Mouse (Mus musculus) adrenal gland, postnatal 14 days (tissue): ENCODE data around the gene Kcnj10. TPM values are rescaled to one million over a fixed set of nuclear protein-coding genes. Genes with fewer than 3 reads are reported as not detected.

Experiments used
- DNase-seq: peaks from one replicate; pipeline ENCODE4 v3.0.0; 2021; ENCODE audit warnings: mixed read lengths
- long read RNA-seq, 2 experiments: library from polyadenylated mRNA; stranded (forward); transcript quantifications; one replicate each; pipeline ENCODE4 v2.0.0; 2021
- total RNA-seq: library from RNA; stranded (reverse); gene quantifications from 2 replicates; pipeline ENCODE4 v1.2.3, GENCODE M21; 2021

Kcnj10 gene
- 0.70 and 0.79 TPM in 2 replicates for total RNA-seq
- long read RNA-seq, experiment 1, result 0 reads
- long read RNA-seq, experiment 2, result 0 reads

DNA sequence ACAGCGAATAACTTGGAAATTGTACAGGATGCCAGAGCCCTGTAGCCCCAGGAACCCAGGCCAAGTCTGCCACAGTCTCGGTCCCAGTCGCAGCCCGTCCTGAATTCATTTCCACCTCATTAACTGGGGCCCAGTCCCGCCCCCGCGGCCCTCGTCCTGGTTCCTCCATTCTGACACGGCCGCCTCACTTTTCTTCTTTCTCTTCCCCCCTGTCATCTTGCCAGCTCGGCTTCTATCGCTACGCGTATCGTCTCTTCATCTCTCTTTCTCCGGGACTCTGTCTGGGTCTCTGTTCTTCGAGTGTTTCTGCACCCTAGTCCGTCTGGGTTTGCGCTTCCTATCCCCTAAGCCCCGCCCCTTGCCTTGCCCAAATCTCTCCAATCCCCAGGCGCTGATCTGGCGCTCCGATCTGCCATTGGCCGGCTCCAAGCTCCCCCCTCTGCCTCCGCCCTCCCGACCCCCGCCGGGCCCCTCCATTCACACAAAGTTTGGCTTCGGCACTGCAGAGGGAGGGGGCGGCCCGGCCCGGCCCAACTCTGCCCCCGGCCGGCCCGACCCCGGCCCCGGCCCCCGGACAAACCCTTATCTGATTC is at the start of gene Kcnj10:
Gene Kcnj10 (plus strand): TSS at position 482 of the 593 bp plus-strand sequence.
- peak; percentile 88 for DNase-seq

DNA sequence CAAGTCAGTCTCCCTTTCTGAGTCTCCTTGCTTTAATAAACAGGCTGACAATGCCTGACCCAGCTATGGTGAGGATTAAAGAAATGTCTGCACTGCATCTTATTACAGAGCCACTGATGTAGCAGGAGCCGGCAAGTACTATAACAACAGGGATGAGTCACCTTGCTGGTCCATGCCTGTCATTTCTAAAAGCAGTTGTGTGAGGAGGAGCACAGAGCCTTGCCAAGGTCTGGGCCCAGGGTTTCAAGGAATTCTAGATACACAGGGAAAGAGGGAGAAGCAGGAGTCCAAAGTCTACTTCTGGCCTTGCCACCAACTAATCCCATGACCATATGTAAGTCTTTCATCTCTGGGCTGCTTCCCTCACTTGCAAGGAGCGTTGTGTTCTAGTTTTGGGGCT is 48.1 kb upstream of the Kcnj10 start:
- no peak for DNase-seq

- no peak for DNase-seq
Measured at GRCm38 (mm10) chr1:172293449-172293848, 47.6 kb upstream of the Kcnj10 start.

DNA sequence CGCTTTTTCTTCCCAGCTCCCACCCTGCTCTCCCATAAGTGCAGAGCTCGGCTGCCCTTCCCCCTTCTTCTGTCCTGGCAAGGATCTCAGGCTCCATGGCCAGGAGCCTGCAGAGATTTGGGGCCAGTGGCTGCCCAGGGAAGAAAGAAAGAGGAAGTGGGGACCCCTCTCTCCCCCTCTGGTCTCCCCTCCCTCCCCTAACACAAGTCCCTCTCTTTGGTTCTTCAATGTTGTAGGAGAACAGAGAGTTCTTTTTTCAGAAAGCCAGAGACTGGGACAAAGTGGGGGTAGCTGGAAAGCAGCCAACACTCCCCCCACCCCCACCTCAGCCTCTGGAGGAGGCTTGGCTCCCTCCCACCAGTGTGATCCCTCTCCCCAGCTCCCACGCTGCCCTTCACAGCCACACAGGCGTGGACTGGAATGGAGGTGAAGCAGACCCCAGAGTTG is 45.2 kb upstream of the Kcnj10 start:
- DNase-seq, result no peak

GRCm38 (mm10) chr1:172296816-172297510 is 44.0 kb upstream of the Kcnj10 start:
- DNase-seq, result peak; percentile 72

GRCm38 (mm10) chr1:172297611-172298537 is 43.1 kb upstream of the Kcnj10 start, which contains the start of gene Atp1a2:
Gene Atp1a2 (minus strand): TSS chr1:172298064.
- peak; percentile 57 for DNase-seq

GRCm38 (mm10) chr1:172299528-172299927 is 41.5 kb upstream of the Kcnj10 start:
- DNase-seq, result no peak

- DNase-seq, result peak; percentile 86
Measured at GRCm38 (mm10) chr1:172300247-172300646, 40.8 kb upstream of the Kcnj10 start.

GRCm38 (mm10) chr1:172301180-172301579 is 39.8 kb upstream of the Kcnj10 start:
- DNase-seq, result no peak

DNA sequence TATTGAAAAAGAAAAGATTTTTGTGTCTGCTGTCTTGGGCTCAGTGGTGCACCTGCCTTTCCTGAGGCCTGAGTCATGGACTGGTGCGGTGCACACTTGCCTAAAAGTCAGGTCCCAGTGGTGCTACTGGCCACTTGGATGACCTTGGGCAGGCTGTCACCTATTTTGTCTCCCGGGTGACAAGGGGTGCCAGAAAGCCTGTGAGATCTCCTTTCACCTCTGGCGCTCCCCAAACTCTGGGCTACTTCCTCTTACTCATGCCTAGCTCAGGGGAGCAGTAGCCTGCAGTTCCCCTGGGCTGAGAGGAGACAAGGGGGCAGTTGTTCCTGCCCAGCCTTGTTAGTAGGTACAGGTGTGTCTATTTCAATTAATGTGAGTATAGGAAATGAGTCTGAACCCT is 38.7 kb upstream of the Kcnj10 start:
- DNase-seq, result no peak

GRCm38 (mm10) chr1:172302851-172303250 is 38.2 kb upstream of the Kcnj10 start:
- no peak for DNase-seq

- no peak for DNase-seq
Measured at GRCm38 (mm10) chr1:172304443-172304842, 36.6 kb upstream of the Kcnj10 start.

DNA sequence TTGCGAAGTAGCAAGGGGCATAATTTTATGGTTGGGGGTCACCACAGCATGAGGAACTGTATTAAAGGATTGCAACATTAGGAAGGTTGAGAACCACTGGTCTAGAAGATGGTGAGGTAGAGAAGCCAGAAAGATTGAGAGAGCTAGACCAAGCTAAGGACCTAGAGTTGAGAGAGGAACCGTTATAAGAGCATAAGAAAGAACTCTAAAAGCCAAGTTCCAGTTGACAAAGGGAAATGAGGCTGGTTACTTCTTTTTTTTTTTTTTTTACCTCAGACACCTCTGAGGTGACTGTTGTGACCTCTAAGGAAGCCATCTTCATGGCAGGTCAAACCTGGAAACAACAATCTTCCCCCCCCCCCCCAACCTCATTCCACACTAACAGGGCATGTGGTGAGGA is 35.9 kb upstream of the Kcnj10 start:
- DNase-seq, result no peak

DNA sequence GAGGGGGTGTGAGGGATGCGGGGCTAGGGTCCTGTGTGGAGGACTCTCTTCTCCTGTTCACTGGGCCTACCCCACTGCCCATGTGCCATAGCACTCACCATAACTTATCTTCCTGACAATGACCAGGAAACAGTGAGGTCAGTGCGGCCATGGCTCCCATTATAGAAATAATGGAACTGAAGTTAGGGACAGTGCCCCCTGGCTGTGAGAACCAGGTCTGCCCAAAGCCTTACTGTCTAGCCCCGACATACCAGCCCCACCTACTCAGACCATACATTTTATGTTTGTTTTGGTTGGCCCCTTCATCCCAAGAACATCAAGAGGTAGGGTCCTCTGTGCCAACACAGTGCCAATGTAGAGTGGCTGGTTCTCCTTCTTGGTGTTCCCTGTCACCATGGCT is 35.4 kb upstream of the Kcnj10 start:
- peak; percentile 56 for DNase-seq

DNA sequence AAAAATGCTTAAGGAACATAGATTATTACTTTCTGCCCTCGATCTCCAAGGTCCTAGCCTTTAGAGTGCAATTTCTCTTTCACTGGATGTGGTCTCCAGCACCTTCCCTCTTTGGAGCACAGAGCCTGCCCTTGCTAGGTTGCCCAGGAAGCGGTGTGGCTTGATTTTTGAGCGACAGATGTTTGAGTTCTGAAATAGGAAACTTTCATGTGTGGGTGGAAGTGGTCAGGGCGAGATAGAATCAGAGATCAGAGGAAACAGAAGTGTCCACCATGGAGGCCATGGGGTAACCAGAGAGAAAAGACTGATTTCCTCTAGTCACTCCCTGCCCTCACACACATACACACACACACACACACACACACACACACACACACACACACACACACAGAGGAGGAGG is 34.8 kb upstream of the Kcnj10 start:
- DNase-seq, result no peak

DNA sequence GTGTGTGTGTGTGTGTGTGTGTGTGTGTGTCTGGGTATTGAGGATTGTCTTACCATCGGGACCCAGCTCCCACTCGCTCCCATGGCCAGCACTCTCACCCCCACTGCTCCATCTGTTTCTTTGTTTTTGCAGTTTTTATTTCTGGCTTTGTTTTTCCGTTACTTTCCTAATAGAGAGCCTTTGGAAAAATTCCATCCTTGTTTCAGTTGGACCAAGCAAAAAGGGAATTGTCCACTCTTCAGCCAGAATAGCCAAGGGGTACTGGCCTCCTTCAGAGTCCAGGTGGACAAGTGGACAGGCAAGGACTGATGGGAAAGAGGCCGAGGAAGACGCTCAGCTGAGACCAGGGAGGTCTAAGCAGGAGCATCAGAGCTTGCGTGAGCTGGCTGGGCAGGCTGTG is 34.1 kb upstream of the Kcnj10 start:
- no peak for DNase-seq

DNA sequence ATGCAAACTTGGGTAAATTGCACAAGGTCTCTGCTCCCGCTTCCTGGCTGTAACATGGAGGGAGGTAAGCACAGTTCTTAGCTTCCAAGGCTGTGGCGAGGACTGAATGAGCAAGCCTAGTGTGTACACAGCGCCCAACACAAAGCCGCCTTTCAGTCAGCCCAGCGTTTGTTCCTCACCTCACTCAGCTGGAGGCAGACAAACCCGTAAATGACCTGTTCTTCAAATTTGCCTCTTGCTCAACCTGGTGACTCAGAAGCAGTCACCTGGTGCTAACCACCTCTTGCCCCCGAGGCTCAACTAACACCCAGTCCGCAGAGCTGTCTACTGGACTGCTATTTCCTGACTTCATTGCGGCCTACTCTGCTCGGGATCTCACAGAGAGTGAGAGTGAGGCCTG is 33.1 kb upstream of the Kcnj10 start:
- DNase-seq, result no peak

DNA sequence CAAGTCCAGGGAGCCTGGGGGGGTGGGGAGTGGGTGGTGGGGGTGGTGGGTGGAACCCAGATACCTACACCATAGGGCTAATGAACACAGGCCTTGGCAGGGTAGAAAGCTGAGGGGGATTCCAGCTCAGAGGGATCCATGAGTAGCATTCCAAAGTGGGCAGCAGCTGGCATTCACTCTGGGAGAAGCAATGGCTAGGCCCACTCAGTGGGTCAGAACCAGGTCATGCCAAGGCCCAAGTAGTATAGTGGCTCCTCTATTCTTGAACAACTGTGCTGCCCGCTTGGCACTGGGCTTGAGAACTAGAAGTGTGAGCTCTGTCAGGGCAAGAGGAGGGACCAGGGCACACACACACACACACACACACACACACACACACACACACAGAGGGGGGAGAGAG is 32.6 kb upstream of the Kcnj10 start:
- DNase-seq, result no peak

DNA sequence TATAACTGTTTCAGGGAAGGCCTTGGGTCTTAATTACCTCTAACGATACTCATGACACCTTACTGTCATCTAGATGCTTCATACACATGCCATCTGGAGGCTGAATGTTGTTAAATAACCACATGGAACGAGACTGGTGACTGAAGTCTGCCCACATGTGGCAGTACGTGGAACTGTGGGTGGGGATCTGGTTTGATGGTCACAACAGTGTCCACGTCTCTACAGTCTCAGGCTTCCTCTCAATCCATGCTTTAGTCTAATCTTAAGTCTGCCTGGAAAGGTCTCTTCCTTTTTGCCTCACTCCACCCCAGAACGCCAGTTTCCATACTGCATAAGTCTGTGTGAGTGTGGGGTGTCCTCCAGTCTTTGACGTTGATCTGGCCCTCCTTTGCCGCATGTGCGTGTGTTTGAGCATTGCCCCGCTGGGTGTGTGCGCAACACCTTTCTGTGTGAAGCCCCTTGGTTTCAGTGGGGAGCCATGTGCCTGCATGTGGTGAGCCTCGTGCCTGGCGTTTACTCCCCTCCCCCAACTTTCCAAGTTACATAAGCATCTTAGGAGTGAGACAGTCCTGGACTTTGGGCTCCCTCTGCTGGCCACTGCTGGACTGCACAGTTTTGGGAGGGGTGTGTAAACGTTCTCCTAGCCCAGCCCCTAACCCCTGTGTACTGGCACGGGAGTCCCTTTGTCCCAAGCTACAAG is 31.2 kb upstream of the Kcnj10 start:
- peak; percentile 94 for DNase-seq

DNA sequence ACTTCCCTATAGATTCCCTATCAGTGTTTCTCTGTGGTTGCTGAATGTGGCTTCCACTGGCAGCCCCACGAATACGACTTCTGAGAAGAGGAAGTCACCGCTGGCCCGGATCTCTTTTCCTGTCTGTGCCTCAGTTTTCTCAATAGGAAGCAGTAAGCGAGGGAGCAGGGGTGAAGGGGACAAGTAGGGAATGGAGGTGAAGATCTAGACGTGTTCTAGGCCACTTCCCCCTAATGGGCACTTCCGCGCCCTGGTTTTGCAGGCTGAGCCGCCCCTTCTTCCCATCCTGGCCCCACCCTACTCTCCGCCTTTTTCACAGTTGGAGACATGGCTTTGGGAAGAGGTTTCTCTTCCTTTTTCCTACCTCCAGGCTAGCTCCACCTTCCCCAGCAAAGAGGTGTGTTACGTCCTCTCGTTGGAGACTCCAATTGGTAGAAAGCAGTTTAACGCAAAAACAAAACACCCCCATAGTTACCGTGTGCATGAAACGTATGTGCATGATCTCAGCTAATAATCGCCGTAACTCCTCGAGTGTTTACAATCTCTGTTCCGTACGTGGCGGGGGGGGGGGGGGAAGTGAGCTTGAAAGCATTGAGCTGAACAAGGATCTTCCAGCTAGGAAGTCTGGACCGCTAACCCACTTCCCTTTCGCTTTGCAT is 29.6 kb upstream of the Kcnj10 start:
- peak; percentile 82 for DNase-seq

GRCm38 (mm10) chr1:172311921-172312767 is 28.9 kb upstream of the Kcnj10 start:
- peak; percentile 95 for DNase-seq
